Mouse (Mus musculus) stomach, embryonic 15.5 days (tissue): ENCODE measurements around the gene Tmem150b. TPM values are rescaled to one million over a fixed set of nuclear protein-coding genes. Genes with fewer than 3 reads are reported as not detected.

Source experiments
- ATAC-seq: fragments of 200-750 bp; cut with Nextera tagmentation; 2 replicates; pipeline ENCODE4 v1.8.0; 2017; ENCODE audit warnings: low read depth, moderate number of reproducible peaks, moderate TSS enrichment; ENCODE audit not compliant: insufficient read depth, low FRiP score
- H3K27ac ChIP-seq: fragments of 300-500 bp; sonication (generic); 2 replicates; pipeline ENCODE4 v1.5.1; 2015; ENCODE audit warnings: mild to moderate bottlenecking, inconsistent platforms
- H3K27me3 ChIP-seq: fragments of 300-500 bp; sonication (generic); replicated peaks from 2 replicates; pipeline ENCODE4 v1.6.1; 2015; ENCODE audit warnings: inconsistent platforms
- H3K36me3 ChIP-seq: fragments of 300-500 bp; sonication (generic); 2 replicates; pipeline ENCODE4 v1.6.1; 2015; ENCODE audit warnings: inconsistent platforms
- H3K4me1 ChIP-seq: fragments of 300-500 bp; sonication (generic); 2 replicates; pipeline ENCODE4 v1.6.1; 2015; ENCODE audit warnings: inconsistent platforms
- H3K4me2 ChIP-seq: fragments of 300-500 bp; sonication (generic); 2 replicates; pipeline ENCODE4 v1.6.1; 2015; ENCODE audit warnings: mild to moderate bottlenecking, inconsistent platforms
- H3K4me3 ChIP-seq: fragments of 300-500 bp; sonication (generic); replicated peaks from 2 replicates; pipeline ENCODE4 v1.5.1; 2015; ENCODE audit warnings: inconsistent platforms
- H3K9ac ChIP-seq: fragments of 300-500 bp; sonication (generic); 2 replicates; pipeline ENCODE4 v1.6.1; 2015; ENCODE audit warnings: inconsistent platforms
- H3K9me3 ChIP-seq: fragments of 300-500 bp; sonication (generic); 2 replicates; pipeline ENCODE4 v1.6.1; 2016; ENCODE audit warnings: inconsistent platforms
- WGBS: fragments of 180-500 bp; shearing (Covaris S2); methylation state at CpG from one replicate; pipeline ENCODE4 v1.1.7; 2015; 5-methylcytosine and 5-hydroxymethylcytosine counted together
- polyA plus RNA-seq: library from polyadenylated mRNA; unstranded; fragments of >200 nt; fragmentation: Nextera tagmentation; extraction: Ambion mirVana; gene quantifications from 2 replicates; pipeline ENCODE4 v1.2.1, GENCODE M21; 2015

The Tmem150b gene
- polyA plus RNA-seq, 1 experiment from 2014 or later, result 0.85 TPM

DNA sequence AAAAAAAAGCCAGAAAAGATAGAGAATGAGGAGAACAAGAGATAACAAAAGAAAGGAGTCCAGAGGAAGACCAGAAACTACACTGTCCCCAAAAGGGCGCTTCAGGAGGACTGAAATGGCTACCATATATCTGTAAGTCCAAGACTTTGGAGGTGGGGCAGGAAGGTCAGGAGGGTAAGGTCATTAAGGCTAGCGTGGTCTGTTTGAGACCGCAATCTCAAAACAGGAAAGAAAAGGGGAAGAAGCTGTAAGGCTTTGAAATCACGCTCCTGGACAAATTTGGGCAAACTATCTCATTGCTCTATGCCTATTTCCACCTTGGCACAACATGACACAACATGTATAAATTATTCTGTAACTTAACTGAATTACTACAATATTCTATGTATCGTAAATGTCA is 41.7 kb downstream of the Tmem150b start:
- WGBS, result 79% methylated on average over 5 of the region's 5 CpGs
- no peak overlapping the region for H3K9ac ChIP-seq
- H3K4me3 ChIP-seq, result no peak overlapping the region
- H3K9me3 ChIP-seq, result no peaks in the 10 kb centered on the region
- ATAC-seq, result no peak
- peaks cover 5% of the 10 kb centered on the region for H3K4me1 ChIP-seq
- no peaks in the 10 kb centered on the region for H3K27me3 ChIP-seq
- no peak overlapping the region for H3K4me2 ChIP-seq
- peaks cover 9% of the 10 kb centered on the region for H3K36me3 ChIP-seq
- no peak overlapping the region for H3K27ac ChIP-seq

- H3K4me3 ChIP-seq, result no peak overlapping the region
- no peak overlapping the region for H3K9ac ChIP-seq
- H3K36me3 ChIP-seq, result peaks cover 23% of the 10 kb centered on the region
- 58% methylated on average over 7 of the region's 7 CpGs for WGBS
- no peaks in the 10 kb centered on the region for H3K9me3 ChIP-seq
- peak overlapping the region; percentile 31; the same call in 1 of the 2 replicates for H3K27ac ChIP-seq
- no peak overlapping the region for H3K4me2 ChIP-seq
- no peaks in the 10 kb centered on the region for H3K4me1 ChIP-seq
- no peaks in the 10 kb centered on the region for H3K27me3 ChIP-seq
- peak; percentile 41; the same call in 1 of the 2 replicates for ATAC-seq
Observed at GRCm38 (mm10) chr7:4675200-4675599, 49.8 kb downstream of the Tmem150b start.

- Histone ChIP-seq H3K36me3 (peaks cover 18% of the 10 kb centered on the region), H3K27ac (peak overlapping the region; percentile 31; the same call in 1 of the 2 replicates), H3K9me3 (no peaks in the 10 kb centered on the region), H3K27me3 (no peaks in the 10 kb centered on the region), H3K4me2 (no peak overlapping the region), H3K4me1 (no peaks in the 10 kb centered on the region), H3K9ac (no peak overlapping the region), H3K4me3 (no peak overlapping the region)
- ATAC-seq, result no peak
- WGBS, result 83% methylated on average over 12 of the region's 12 CpGs
Observed at GRCm38 (mm10) chr7:4674114-4674731, 50.8 kb downstream of the Tmem150b start.

DNA sequence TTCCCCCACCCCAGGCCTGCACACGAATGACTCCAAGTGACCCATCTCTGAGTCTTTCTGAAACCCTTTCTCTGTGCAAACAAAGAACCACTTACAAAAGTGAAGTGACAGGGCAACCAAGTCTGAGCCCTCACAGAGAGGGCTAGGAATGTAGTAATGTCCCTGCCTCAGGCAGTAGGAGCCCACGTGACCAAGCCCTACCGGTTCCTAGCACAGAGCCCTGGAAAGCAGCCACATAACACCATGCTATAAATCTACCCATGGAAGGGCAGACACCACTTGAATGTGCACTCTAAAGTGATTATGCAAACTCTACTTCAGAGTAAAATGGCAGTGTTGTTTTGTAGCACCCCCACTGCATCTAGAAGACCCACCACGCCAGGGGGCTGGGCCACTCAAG is 53.1 kb downstream of the Tmem150b start:
- 73% methylated on average over 4 of the region's 4 CpGs for WGBS
- no peak overlapping the region; the same call in 1 of the 2 replicates for H3K27ac ChIP-seq

DNA sequence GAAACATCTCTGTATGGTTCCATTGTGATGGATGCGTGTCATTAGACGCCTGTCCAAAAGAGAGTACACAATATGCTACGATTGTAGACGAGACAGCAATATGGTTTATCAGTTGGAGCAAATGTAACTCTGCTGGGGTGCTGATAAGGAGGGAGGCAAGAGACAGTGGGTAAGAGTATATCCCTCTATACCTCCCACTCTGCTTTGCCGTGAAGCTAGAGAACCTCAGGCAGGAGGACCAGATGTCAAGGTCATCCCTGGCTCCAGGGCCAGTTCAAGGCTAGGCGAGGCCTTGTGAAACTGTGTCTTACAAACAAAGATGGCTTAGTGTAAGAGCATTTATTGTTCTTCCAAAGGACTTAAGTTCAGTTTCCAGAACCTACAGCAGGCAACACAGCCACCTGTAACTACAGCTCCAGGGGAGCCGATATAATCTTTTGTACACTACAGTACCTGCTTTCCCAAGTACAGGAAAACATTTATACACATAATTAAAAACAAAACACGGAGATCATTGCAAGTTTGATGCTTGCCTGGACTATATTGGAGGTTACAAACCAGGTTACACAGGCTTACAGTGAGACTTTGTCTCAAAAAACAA is 54.3 kb downstream of the Tmem150b start:
- no peaks in the 10 kb centered on the region for H3K4me1 ChIP-seq
- H3K9ac ChIP-seq, result no peak overlapping the region
- peak; percentile 85 for ATAC-seq
- no peak overlapping the region for H3K4me3 ChIP-seq
- no peaks in the 10 kb centered on the region for H3K27me3 ChIP-seq
- no peak overlapping the region for H3K4me2 ChIP-seq
- H3K36me3 ChIP-seq, result peaks cover 31% of the 10 kb centered on the region
- 82% methylated on average over 8 of the region's 8 CpGs for WGBS
- H3K27ac ChIP-seq, result no peak overlapping the region
- H3K9me3 ChIP-seq, result no peaks in the 10 kb centered on the region

More for the DNA sequence above, 53.1 kb downstream of the Tmem150b start:
- H3K4me3 ChIP-seq, result no peak overlapping the region
- no peaks in the 10 kb centered on the region for H3K4me1 ChIP-seq
- ATAC-seq, result no peak
- no peaks in the 10 kb centered on the region for H3K9me3 ChIP-seq
- H3K27me3 ChIP-seq, result no peaks in the 10 kb centered on the region
- peaks cover 24% of the 10 kb centered on the region for H3K36me3 ChIP-seq
- no peak overlapping the region for H3K9ac ChIP-seq
- no peak overlapping the region for H3K4me2 ChIP-seq

DNA sequence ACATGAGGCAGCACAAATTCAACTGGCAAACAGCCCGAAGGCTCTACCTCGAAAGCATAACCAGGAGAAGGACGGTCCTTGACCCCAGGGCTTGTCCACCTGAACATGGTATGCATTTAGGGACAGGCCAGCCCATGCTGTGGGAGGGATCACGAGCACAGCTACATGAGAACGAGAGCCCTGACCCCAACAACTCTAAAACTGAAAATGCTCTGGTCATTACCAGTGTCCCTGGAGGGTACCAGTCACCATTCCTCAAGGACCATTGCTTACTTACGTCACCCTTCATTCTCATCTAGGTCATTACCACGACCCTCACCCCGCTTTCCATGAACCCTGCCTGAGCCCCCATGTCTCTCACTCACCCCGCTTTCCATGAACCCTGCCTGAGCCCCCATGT is 55.9 kb downstream of the Tmem150b start:
- Histone ChIP-seq H3K4me2 (no peak overlapping the region), H3K4me3 (no peak overlapping the region), H3K36me3 (peaks cover 34% of the 10 kb centered on the region), H3K4me1 (no peaks in the 10 kb centered on the region), H3K9ac (no peak overlapping the region), H3K27me3 (no peaks in the 10 kb centered on the region), H3K9me3 (no peaks in the 10 kb centered on the region), H3K27ac (no peak overlapping the region)
- ATAC-seq, result no peak
- 97% methylated on average over 9 of the region's 9 CpGs for WGBS

DNA sequence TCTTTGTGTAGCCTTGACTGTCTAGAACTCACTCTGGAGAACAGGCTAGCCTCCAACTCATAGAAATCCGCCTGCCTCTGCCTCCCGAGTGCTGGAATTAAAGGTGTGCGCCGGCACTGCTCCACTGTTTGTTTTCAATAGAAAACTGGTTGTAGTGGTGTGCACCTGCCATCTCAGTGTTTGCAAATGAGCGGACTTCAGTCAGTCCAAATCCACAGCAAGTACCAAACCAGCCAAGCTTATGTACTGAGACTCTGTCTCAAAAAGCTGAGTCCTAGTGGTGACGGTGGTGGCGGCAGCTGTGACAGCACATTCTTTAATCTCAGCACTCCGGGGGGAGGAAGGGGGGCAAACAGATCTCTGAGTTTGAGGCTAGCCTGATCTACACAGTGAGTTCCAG is 56.5 kb downstream of the Tmem150b start:
- Histone ChIP-seq H3K9me3 (no peaks in the 10 kb centered on the region), H3K27me3 (no peaks in the 10 kb centered on the region), H3K27ac (no peak overlapping the region), H3K36me3 (peaks cover 37% of the 10 kb centered on the region), H3K9ac (no peak overlapping the region), H3K4me3 (no peak overlapping the region), H3K4me1 (no peaks in the 10 kb centered on the region), H3K4me2 (no peak overlapping the region)
- no peak for ATAC-seq
- 97% methylated on average over 8 of the region's 8 CpGs for WGBS

- Histone ChIP-seq H3K9me3 (no peaks in the 10 kb centered on the region), H3K27ac (no peak overlapping the region), H3K9ac (no peak overlapping the region), H3K4me3 (no peak overlapping the region), H3K36me3 (peaks cover 41% of the 10 kb centered on the region), H3K4me2 (no peak overlapping the region), H3K4me1 (no peaks in the 10 kb centered on the region), H3K27me3 (no peaks in the 10 kb centered on the region)
- no peak for ATAC-seq
- WGBS, result 93% methylated on average over 5 of the region's 5 CpGs
Observed at GRCm38 (mm10) chr7:4666871-4667270, 58.2 kb downstream of the Tmem150b start.

- H3K9ac ChIP-seq, result no peak overlapping the region
- H3K4me2 ChIP-seq, result no peak overlapping the region
- 83% methylated on average over 2 of the region's 2 CpGs for WGBS
- H3K9me3 ChIP-seq, result no peaks in the 10 kb centered on the region
- H3K4me3 ChIP-seq, result no peak overlapping the region
- peaks cover 31% of the 10 kb centered on the region for H3K36me3 ChIP-seq
- ATAC-seq, result no peak
- H3K4me1 ChIP-seq, result 0 out of 2 replicates have a peak, but pooled peaks cover 4% of the 10 kb centered on the region
- no peak overlapping the region for H3K27ac ChIP-seq
- no peaks in the 10 kb centered on the region for H3K27me3 ChIP-seq
Observed at GRCm38 (mm10) chr7:4663742-4664141, 61.3 kb downstream of the Tmem150b start.

DNA sequence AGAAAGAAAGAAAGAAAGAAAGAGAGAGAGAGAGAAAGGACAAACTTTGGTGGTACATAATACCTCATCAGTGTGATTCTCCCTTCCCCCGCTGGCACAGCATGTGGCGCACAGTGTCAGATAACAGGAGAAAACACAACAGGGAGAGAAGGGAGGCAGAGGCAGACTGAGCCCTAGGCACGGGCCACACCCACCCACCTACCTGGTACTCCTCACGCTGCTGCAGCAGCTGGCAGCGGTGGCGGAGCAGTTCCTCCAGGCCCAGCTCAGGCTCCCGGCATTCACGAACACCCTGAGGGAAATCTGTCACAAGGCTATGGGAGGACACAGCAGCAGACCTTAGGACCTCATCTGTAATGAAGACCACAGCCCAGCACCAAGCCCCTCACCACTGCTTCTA is 61.9 kb downstream of the Tmem150b start:
- no peak overlapping the region for H3K9ac ChIP-seq
- no peak overlapping the region for H3K4me3 ChIP-seq
- H3K4me1 ChIP-seq, result 0 out of 2 replicates have a peak, but pooled peaks cover 4% of the 10 kb centered on the region
- H3K4me2 ChIP-seq, result no peak overlapping the region
- H3K36me3 ChIP-seq, result peaks cover 31% of the 10 kb centered on the region
- H3K9me3 ChIP-seq, result no peaks in the 10 kb centered on the region
- H3K27ac ChIP-seq, result no peak overlapping the region
- no peak for ATAC-seq
- H3K27me3 ChIP-seq, result no peaks in the 10 kb centered on the region
- WGBS, result 77% methylated on average over 8 of the region's 8 CpGs

GRCm38 (mm10) chr7:4659911-4660443 is 65.1 kb downstream of the Tmem150b start:
- peak overlapping the region; percentile 97; the same call in 1 of the 2 replicates for H3K27ac ChIP-seq

DNA sequence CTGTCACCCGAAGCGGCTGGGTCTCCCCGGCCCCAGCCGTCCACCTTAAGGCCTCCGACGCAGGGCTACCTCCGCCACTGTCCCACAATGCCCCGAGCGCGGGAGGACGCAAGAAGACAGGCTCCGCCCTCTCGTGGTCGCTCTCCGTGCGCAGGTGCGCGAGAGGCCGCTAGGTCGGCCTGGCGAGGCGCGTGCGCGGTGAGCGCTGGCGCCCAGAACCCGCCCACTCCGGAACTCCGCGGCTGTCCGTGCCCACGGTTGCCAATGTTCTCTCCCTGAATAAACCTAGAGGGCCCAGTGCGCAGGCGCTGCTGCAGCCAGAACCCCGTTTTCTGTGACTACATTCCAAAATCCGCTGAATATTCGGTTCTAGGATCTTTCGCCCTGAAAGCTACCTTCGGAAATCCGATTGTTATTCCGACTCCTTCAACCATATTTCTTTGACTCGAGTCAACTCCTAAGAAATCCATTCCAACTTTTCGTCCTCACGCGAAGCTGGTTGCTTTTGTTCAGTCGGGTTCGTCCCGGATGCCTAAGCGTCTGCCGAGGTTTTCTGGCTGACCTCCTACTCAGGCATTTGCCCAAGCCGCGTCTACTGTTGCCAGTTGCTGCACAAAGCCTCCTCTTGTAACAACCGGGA is 66.0 kb downstream of the Tmem150b start, which contains the start of gene Ppp6r1:
Ppp6r1 (minus strand) TSS at position 108 of the 640 bp plus-strand sequence.
- WGBS, result under 1% methylated on average over 54 of the region's 54 CpGs
- Histone ChIP-seq H3K4me1 (peaks cover 37% of the 10 kb centered on the region), H3K27me3 (no peaks in the 10 kb centered on the region), H3K9ac (peak within 1 kb of the TSS; percentile 91), H3K4me3 (peak within 1 kb of the TSS; percentile 95), H3K4me2 (peak within 1 kb of the TSS; percentile 83), H3K36me3 (peaks cover 9% of the 10 kb centered on the region), H3K9me3 (no peaks in the 10 kb centered on the region), H3K27ac (peak within 1 kb of the TSS; percentile 97)
- peak; percentile 98 for ATAC-seq

More at GRCm38 (mm10) chr7:4659911-4660443, 65.1 kb downstream of the Tmem150b start:
- H3K36me3 ChIP-seq, result peaks cover 16% of the 10 kb centered on the region
- no peak for ATAC-seq
- H3K4me1 ChIP-seq, result peaks cover 34% of the 10 kb centered on the region
- no peak overlapping the region; the same call in 1 of the 2 replicates for H3K9ac ChIP-seq
- WGBS, result 50% methylated on average over 3 of the region's 3 CpGs
- H3K4me3 ChIP-seq, result peak overlapping the region; percentile 95; the same call in 1 of the 2 replicates
- no peaks in the 10 kb centered on the region for H3K27me3 ChIP-seq
- no peaks in the 10 kb centered on the region for H3K9me3 ChIP-seq
- H3K4me2 ChIP-seq, result peak overlapping the region; percentile 77
